Mouse (Mus musculus): ENCODE measurements around the gene Lilr4b. TPM values are rescaled to one million over a fixed set of nuclear protein-coding genes. Genes with fewer than 3 reads are reported as not detected.

The Lilr4b gene
- polyA plus RNA-seq, 1 experiment from 2014 or later, result 0.32 TPM

- Histone ChIP-seq H3K9me3 (no peaks in the 10 kb centered on the region), H3K9ac (no peak overlapping the region), H3K36me3 (no peaks in the 10 kb centered on the region), H3K4me1 (replicated peaks) (no peaks in the 10 kb centered on the region), H3K27ac (replicated peaks) (no peak overlapping the region), H3K4me3 (no peak overlapping the region), H3K27me3 (no peaks in the 10 kb centered on the region), H3K4me2 (no peak overlapping the region)
- 69% methylated on average over 4 of the region's 4 CpGs for WGBS
- ATAC-seq (ENCODE audit: low FRiP score, low read depth), result no peak
These were observed 46.2 kb downstream of the Lilr4b start for GRCm38 (mm10) chr10:51526633-51527032.

DNA sequence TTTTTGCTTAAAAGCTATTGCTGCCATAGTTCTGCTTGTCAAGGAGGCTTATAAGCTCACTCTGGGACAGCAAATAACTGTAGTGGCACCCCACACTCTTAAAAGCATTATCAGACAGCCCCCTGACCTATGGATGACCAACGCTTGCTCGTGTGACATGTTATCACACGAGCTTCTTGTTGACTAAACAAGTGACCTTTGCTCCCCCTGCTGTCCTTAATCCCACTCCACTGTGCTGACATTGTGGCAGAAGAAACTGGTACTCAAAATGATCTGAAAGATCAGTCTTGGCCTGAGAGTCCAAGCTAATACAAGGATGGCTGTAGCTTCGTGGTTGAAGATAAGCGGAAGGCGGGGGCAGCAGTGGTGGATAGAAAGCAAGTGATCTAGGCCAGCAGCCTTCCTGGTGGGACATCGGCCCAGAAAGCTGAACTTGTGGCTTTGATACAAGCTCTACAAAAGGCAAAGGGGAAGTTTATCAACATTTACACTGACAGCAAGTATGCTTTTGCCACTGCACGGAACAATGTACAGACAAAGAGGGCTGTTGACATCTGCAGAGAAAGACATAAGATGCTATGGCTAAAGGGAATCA is 48.5 kb downstream of the Lilr4b start:
- no peak for ATAC-seq (ENCODE audit: low FRiP score, low read depth)
- H3K9ac ChIP-seq, result no peak overlapping the region
- no peak overlapping the region for H3K27ac ChIP-seq (replicated peaks)
- no peaks in the 10 kb centered on the region for H3K27me3 ChIP-seq
- H3K36me3 ChIP-seq, result no peaks in the 10 kb centered on the region
- H3K4me3 ChIP-seq, result no peak overlapping the region
- WGBS, result 80% methylated on average over 8 of the region's 8 CpGs
- no peaks in the 10 kb centered on the region for H3K9me3 ChIP-seq
- no peak overlapping the region for H3K4me2 ChIP-seq
- H3K4me1 ChIP-seq (replicated peaks), result no peaks in the 10 kb centered on the region

- no peak overlapping the region for H3K4me2 ChIP-seq
These were observed 49.1 kb downstream of the Lilr4b start for GRCm38 (mm10) chr10:51529497-51529896.

DNA sequence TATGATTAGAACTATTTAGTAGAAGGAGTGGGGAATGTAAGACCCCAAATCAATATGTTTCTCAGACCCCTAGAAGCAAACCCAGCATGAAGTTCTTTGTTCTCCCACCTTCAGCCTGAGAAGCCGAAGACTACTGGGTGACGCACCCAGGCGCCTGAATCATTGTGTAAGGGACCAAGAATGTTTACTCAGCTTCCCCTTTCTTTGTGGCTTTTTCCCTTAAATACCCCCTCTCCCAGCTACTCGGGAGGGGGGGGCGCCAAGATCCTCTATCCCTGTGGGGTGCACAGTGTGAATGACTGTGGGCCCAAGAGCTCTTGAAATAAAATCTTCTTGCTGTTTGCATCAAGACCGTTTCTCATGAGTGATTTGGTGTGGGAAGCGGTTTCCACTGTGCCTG is 50.4 kb downstream of the Lilr4b start:
- Histone ChIP-seq H3K4me3 (no peak overlapping the region), H3K27ac (replicated peaks) (no peak overlapping the region), H3K27me3 (no peaks in the 10 kb centered on the region), H3K9ac (no peak overlapping the region), H3K9me3 (no peaks in the 10 kb centered on the region), H3K36me3 (no peaks in the 10 kb centered on the region), H3K4me2 (no peak overlapping the region), H3K4me1 (replicated peaks) (no peaks in the 10 kb centered on the region)
- ATAC-seq (ENCODE audit: low FRiP score, low read depth), result no peak
- 85% methylated on average over 7 of the region's 7 CpGs for WGBS

More at GRCm38 (mm10) chr10:51529497-51529896, 49.1 kb downstream of the Lilr4b start:
- 89% methylated on average over 3 of the region's 3 CpGs for WGBS
- no peak overlapping the region for H3K4me3 ChIP-seq
- no peaks in the 10 kb centered on the region for H3K36me3 ChIP-seq
- H3K4me1 ChIP-seq (replicated peaks), result no peaks in the 10 kb centered on the region
- H3K27ac ChIP-seq (replicated peaks), result no peak overlapping the region
- no peak overlapping the region for H3K9ac ChIP-seq
- H3K9me3 ChIP-seq, result no peaks in the 10 kb centered on the region
- no peak for ATAC-seq (ENCODE audit: low FRiP score, low read depth)
- no peaks in the 10 kb centered on the region for H3K27me3 ChIP-seq

Other genes starting within 250 kb of the Lilr4b start
- gene Gm49339, start within 50 bp of the Lilr4b start, polyA plus RNA-seq (2015; fragmentation: Nextera tagmentation; extraction: Ambion mirVana), result not detected in 2 replicates
- gene Lilrb4a, start 10.3 kb downstream of the Lilr4b start, polyA plus RNA-seq (2015; fragmentation: Nextera tagmentation; extraction: Ambion mirVana), result 0.86 and 1.8 TPM in 2 replicates
- 2.2 and 2.8 TPM in 2 replicates for gene Fam162b, start 109.9 kb downstream of the Lilr4b start, polyA plus RNA-seq (2015; fragmentation: Nextera tagmentation; extraction: Ambion mirVana)
- 0.09 TPM in 1 of 2 replicates, not detected in the other for gene Gprc6a, start 150.8 kb downstream of the Lilr4b start, polyA plus RNA-seq (2015; fragmentation: Nextera tagmentation; extraction: Ambion mirVana)
- gene Rfx6, start 197.1 kb downstream of the Lilr4b start, polyA plus RNA-seq (2015; fragmentation: Nextera tagmentation; extraction: Ambion mirVana), result not detected in 2 replicates